Mouse (Mus musculus) intestine, embryonic 15.5 days (tissue): ENCODE results near the gene Cdc14b. TPM values are rescaled to one million over a fixed set of nuclear protein-coding genes. Genes with fewer than 3 reads are reported as not detected.

ENCODE experiments used
- ATAC-seq: fragments of 200-750 bp; cut with Nextera tagmentation; 2 replicates; pipeline ENCODE4 v1.8.0; 2017; ENCODE audit warnings: moderate TSS enrichment, moderate library complexity
- H3K27ac ChIP-seq: fragments of 300-500 bp; sonication (generic); 2 replicates; pipeline ENCODE4 v1.5.1; 2015; ENCODE audit warnings: mild to moderate bottlenecking, inconsistent platforms
- H3K27me3 ChIP-seq: fragments of 300-500 bp; sonication (generic); replicated peaks from 2 replicates; pipeline ENCODE4 v1.6.1; 2015; ENCODE audit warnings: inconsistent platforms
- H3K36me3 ChIP-seq: fragments of 300-500 bp; sonication (generic); 2 replicates; pipeline ENCODE4 v1.6.1; 2015; ENCODE audit warnings: inconsistent platforms
- H3K4me1 ChIP-seq: fragments of 300-500 bp; sonication (generic); replicated peaks from 2 replicates; pipeline ENCODE4 v1.6.1; 2015; ENCODE audit warnings: inconsistent platforms
- H3K4me2 ChIP-seq: fragments of 300-500 bp; sonication (generic); replicated peaks from 2 replicates; pipeline ENCODE4 v1.6.1; 2015; ENCODE audit warnings: mild to moderate bottlenecking, inconsistent platforms
- H3K4me3 ChIP-seq: fragments of 300-500 bp; sonication (generic); replicated peaks from 2 replicates; pipeline ENCODE4 v1.5.1; 2015; ENCODE audit warnings: inconsistent platforms
- H3K9ac ChIP-seq: fragments of 300-500 bp; sonication (generic); 2 replicates; pipeline ENCODE4 v1.6.1; 2015; ENCODE audit warnings: inconsistent platforms
- H3K9me3 ChIP-seq: fragments of 300-500 bp; sonication (generic); 2 replicates; pipeline ENCODE4 v1.6.1; 2016; ENCODE audit warnings: inconsistent platforms
- WGBS: fragments of 180-500 bp; shearing (Covaris S2); methylation state at CpG from one replicate; pipeline ENCODE4 v1.1.7; 2015; 5-methylcytosine and 5-hydroxymethylcytosine counted together
- polyA plus RNA-seq: library from polyadenylated mRNA; unstranded; fragments of >200 nt; fragmentation: Nextera tagmentation; extraction: Ambion mirVana; gene quantifications from 2 replicates; pipeline ENCODE4 v1.2.1, GENCODE M21; 2015

Cdc14b gene
- polyA plus RNA-seq, 1 experiment from 2014 or later, result 17.5 TPM

GRCm38 (mm10) chr13:64309842-64310241 lies 34.8 kb upstream of the Cdc14b start:
- Histone ChIP-seq H3K9me3 (no peaks in the 10 kb centered on the region), H3K4me3 (no peak overlapping the region), H3K4me2 (no peak overlapping the region), H3K27ac (no peak overlapping the region), H3K27me3 (no peaks in the 10 kb centered on the region), H3K36me3 (peaks cover 7% of the 10 kb centered on the region), H3K4me1 (peaks cover 18% of the 10 kb centered on the region), H3K9ac (no peak overlapping the region)
- 52% methylated on average over 11 of the region's 11 CpGs for whole genome bisulfite sequencing
- ATAC-seq, result no peak

- WGBS, result 45% methylated on average over 5 of the region's 5 CpGs
- Histone ChIP-seq H3K9ac (no peak overlapping the region), H3K27me3 (no peaks in the 10 kb centered on the region), H3K4me1 (peaks cover 18% of the 10 kb centered on the region), H3K4me3 (no peak overlapping the region), H3K27ac (no peak overlapping the region), H3K36me3 (peaks cover 7% of the 10 kb centered on the region), H3K4me2 (no peak overlapping the region), H3K9me3 (no peaks in the 10 kb centered on the region)
- ATAC-seq, result no peak
Measured at GRCm38 (mm10) chr13:64309036-64309435, 33.9 kb upstream of the Cdc14b start.

- ATAC-seq, result no peak
- H3K27ac ChIP-seq, result no peak overlapping the region
Measured at GRCm38 (mm10) chr13:64307508-64307907, 32.4 kb upstream of the Cdc14b start.

GRCm38 (mm10) chr13:64306078-64306477 lies 31.0 kb upstream of the Cdc14b start:
- H3K9me3 ChIP-seq, result no peaks in the 10 kb centered on the region
- no peak overlapping the region for H3K27ac ChIP-seq
- no peak for ATAC-seq
- no peak overlapping the region for H3K4me3 ChIP-seq
- H3K4me1 ChIP-seq, result peaks cover 16% of the 10 kb centered on the region
- H3K36me3 ChIP-seq, result peaks cover 7% of the 10 kb centered on the region
- no peak overlapping the region for H3K9ac ChIP-seq
- no peak overlapping the region for H3K4me2 ChIP-seq
- WGBS, result 76% methylated on average over 3 of the region's 3 CpGs
- H3K27me3 ChIP-seq, result no peaks in the 10 kb centered on the region

More at GRCm38 (mm10) chr13:64307508-64307907, 32.4 kb upstream of the Cdc14b start:
- Histone ChIP-seq H3K36me3 (peaks cover 7% of the 10 kb centered on the region), H3K27me3 (no peaks in the 10 kb centered on the region), H3K4me3 (no peak overlapping the region), H3K4me2 (no peak overlapping the region), H3K9ac (no peak overlapping the region), H3K4me1 (peaks cover 18% of the 10 kb centered on the region), H3K9me3 (no peaks in the 10 kb centered on the region)
- 90% methylated on average over 5 of the region's 5 CpGs for WGBS

GRCm38 (mm10) chr13:64299069-64299468 lies 24.0 kb upstream of the Cdc14b start:
- Histone ChIP-seq H3K4me3 (no peak overlapping the region), H3K4me2 (no peak overlapping the region), H3K36me3 (0 out of 2 replicates have a peak, but pooled peaks cover 4% of the 10 kb centered on the region), H3K9me3 (no peaks in the 10 kb centered on the region), H3K9ac (no peak overlapping the region), H3K4me1 (no peaks in the 10 kb centered on the region), H3K27ac (no peak overlapping the region), H3K27me3 (no peaks in the 10 kb centered on the region)
- 87% methylated on average over 1 of the region's 1 CpGs for WGBS
- no peak for ATAC-seq

- Histone ChIP-seq H3K4me3 (no peak overlapping the region), H3K36me3 (no peaks in the 10 kb centered on the region), H3K4me2 (no peak overlapping the region), H3K4me1 (0 out of 2 replicates have a peak, but pooled peaks cover 3% of the 10 kb centered on the region), H3K9me3 (no peaks in the 10 kb centered on the region), H3K27me3 (no peaks in the 10 kb centered on the region), H3K27ac (no peak overlapping the region), H3K9ac (no peak overlapping the region)
- 48% methylated on average over 4 of the region's 4 CpGs for WGBS
- ATAC-seq, result no peak
Measured at GRCm38 (mm10) chr13:64286791-64287190, 11.7 kb upstream of the Cdc14b start.

- Histone ChIP-seq H3K27ac (no peak overlapping the region), H3K36me3 (no peaks in the 10 kb centered on the region), H3K4me1 (0 out of 2 replicates have a peak, but pooled peaks cover 3% of the 10 kb centered on the region), H3K9me3 (no peaks in the 10 kb centered on the region), H3K4me2 (no peak overlapping the region), H3K27me3 (no peaks in the 10 kb centered on the region), H3K4me3 (no peak overlapping the region), H3K9ac (no peak overlapping the region)
- 77% methylated on average over 4 of the region's 4 CpGs for WGBS
- ATAC-seq, result no peak
Measured at GRCm38 (mm10) chr13:64286321-64286720, 11.2 kb upstream of the Cdc14b start.

GRCm38 (mm10) chr13:64284676-64285075 lies 9.6 kb upstream of the Cdc14b start:
- WGBS, result 92% methylated on average over 2 of the region's 2 CpGs
- 0 out of 2 replicates have a peak, but pooled peaks cover 3% of the 10 kb centered on the region for H3K4me1 ChIP-seq
- no peak overlapping the region for H3K27ac ChIP-seq
- no peak overlapping the region for H3K4me2 ChIP-seq
- H3K9me3 ChIP-seq, result no peaks in the 10 kb centered on the region
- H3K27me3 ChIP-seq, result no peaks in the 10 kb centered on the region
- no peak for ATAC-seq
- no peak overlapping the region for H3K9ac ChIP-seq
- no peaks in the 10 kb centered on the region for H3K36me3 ChIP-seq
- H3K4me3 ChIP-seq, result no peak overlapping the region

- H3K4me3 ChIP-seq, result no peak overlapping the region
- no peaks in the 10 kb centered on the region for H3K36me3 ChIP-seq
- 81% methylated on average over 5 of the region's 5 CpGs for WGBS
- no peak overlapping the region for H3K4me2 ChIP-seq
- no peaks in the 10 kb centered on the region for H3K27me3 ChIP-seq
- no peaks in the 10 kb centered on the region for H3K9me3 ChIP-seq
- no peak overlapping the region for H3K27ac ChIP-seq
- H3K4me1 ChIP-seq, result no peaks in the 10 kb centered on the region
- ATAC-seq, result no peak
- no peak overlapping the region for H3K9ac ChIP-seq
Measured at GRCm38 (mm10) chr13:64280940-64281339, 5.8 kb upstream of the Cdc14b start.

GRCm38 (mm10) chr13:64275754-64276127 lies 651 bp upstream of the Cdc14b start:
- no peak overlapping the region for H3K9ac ChIP-seq
- ATAC-seq, result peak; percentile 10; the same call in 1 of the 2 replicates
- no peak overlapping the region for H3K27ac ChIP-seq

GRCm38 (mm10) chr13:64273891-64274844 lies 922 bp downstream of the Cdc14b start:
- Histone ChIP-seq H3K27ac (no peak overlapping the region), H3K36me3 (no peaks in the 10 kb centered on the region), H3K4me3 (peak overlapping the region; percentile 84), H3K4me1 (no peaks in the 10 kb centered on the region; the same call in 1 of the 2 replicates), H3K9ac (peak overlapping the region; percentile 59), H3K9me3 (no peaks in the 10 kb centered on the region), H3K4me2 (peak overlapping the region; percentile 99), H3K27me3 (no peaks in the 10 kb centered on the region)
- peak; percentile 71 for ATAC-seq
- WGBS, result under 1% methylated on average over 95 of the region's 95 CpGs

More at GRCm38 (mm10) chr13:64275754-64276127, 651 bp upstream of the Cdc14b start:
- Histone ChIP-seq H3K4me3 (peak overlapping the region; percentile 84), H3K9me3 (no peaks in the 10 kb centered on the region), H3K4me2 (peak overlapping the region; percentile 99), H3K4me1 (no peaks in the 10 kb centered on the region; the same call in 1 of the 2 replicates), H3K36me3 (no peaks in the 10 kb centered on the region), H3K27me3 (no peaks in the 10 kb centered on the region)
- WGBS, result 16% methylated on average over 9 of the region's 9 CpGs

GRCm38 (mm10) chr13:64273352-64273751 lies 1.7 kb downstream of the Cdc14b start:
- WGBS, result 40% methylated on average over 8 of the region's 8 CpGs
- Histone ChIP-seq H3K27me3 (no peaks in the 10 kb centered on the region), H3K4me2 (peak overlapping the region; percentile 99), H3K27ac (no peak overlapping the region), H3K9ac (no peak overlapping the region), H3K36me3 (no peaks in the 10 kb centered on the region), H3K4me1 (no peaks in the 10 kb centered on the region; the same call in 1 of the 2 replicates), H3K9me3 (no peaks in the 10 kb centered on the region), H3K4me3 (no peak overlapping the region)
- no peak for ATAC-seq
